Mouse (Mus musculus) E14TG2a.4 (cell line): ENCODE measurements at regions not wholly inside any gene's neighbourhood (a gene's known extent, or its start where the extent isn't known, plus 50 kb on each side); places are given as distances from the start of the nearest gene placed in this dataset.

Experiments used
- CTCF ChIP-seq: conservative IDR thresholded peaks from 2 replicates; pipeline ENCODE4 v1.5.1; 2014; ENCODE audit warnings: low read length
- NANOG ChIP-seq: IDR thresholded peaks from 2 replicates; pipeline ENCODE4 v1.6.1; 2014; ENCODE audit warnings: borderline replicate concordance, low read length, mixed read lengths
- POU5F1 ChIP-seq: IDR thresholded peaks from 2 replicates; pipeline ENCODE4 v1.6.1; 2014; ENCODE audit warnings: low read length, borderline replicate concordance

DNA sequence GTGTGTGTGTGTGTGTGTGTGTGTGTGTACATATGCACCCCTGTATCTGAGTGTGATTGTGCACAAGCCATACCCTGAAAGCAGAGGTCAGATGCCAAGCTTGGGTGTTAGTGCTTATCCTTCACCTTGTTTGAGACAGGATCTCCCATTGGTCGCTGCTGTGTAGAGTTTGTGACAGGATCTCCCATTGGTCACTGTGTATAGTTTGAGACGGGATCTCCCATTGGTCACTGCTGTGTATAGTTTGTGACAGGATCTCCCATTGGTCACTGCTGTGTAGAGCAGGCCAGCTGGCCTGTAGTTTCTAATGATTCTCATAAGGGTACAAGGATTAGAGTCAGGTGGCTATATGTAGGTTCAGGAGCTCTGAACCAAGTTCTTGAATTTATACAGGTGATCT, 213.3 kb upstream of the Pmfbp1 start:
- TF ChIP-seq CTCF (no peak), POU5F1 (no peak), NANOG (no peak)
